Mouse (Mus musculus) stomach, postnatal 0 days (tissue): ENCODE results near the gene Trcg1. TPM values are rescaled to one million over a fixed set of nuclear protein-coding genes. Genes with fewer than 3 reads are reported as not detected.

Experiments
- ATAC-seq: fragments of 200-750 bp; cut with Nextera tagmentation; 2 replicates; pipeline ENCODE4 v1.8.0; 2017; ENCODE audit not compliant: low FRiP score, low TSS enrichment
- DNase-seq: peaks from one replicate; pipeline ENCODE4 v3.0.0-alpha.2; 2016; ENCODE audit warnings: low spot score
- H3K27ac ChIP-seq: fragments of 300-500 bp; sonication (generic); replicated peaks from 2 replicates; pipeline ENCODE4 v1.5.1; 2014; ENCODE audit warnings: mild to moderate bottlenecking, control low read depth
- H3K27me3 ChIP-seq: fragments of 300-500 bp; sonication (generic); 2 replicates; pipeline ENCODE4 v1.6.1; 2014; ENCODE audit warnings: low read length; ENCODE audit not compliant: control insufficient read depth, insufficient read depth
- H3K36me3 ChIP-seq: fragments of 300-500 bp; sonication (generic); 2 replicates; pipeline ENCODE4 v1.6.1; 2014; ENCODE audit warnings: low read length, mixed read lengths; ENCODE audit not compliant: control insufficient read depth, insufficient read depth
- H3K4me1 ChIP-seq: fragments of 300-500 bp; sonication (generic); replicated peaks from 2 replicates; pipeline ENCODE4 v1.6.1; 2014; ENCODE audit warnings: antibody characterized with exemption; ENCODE audit not compliant: control insufficient read depth, insufficient read depth
- H3K4me2 ChIP-seq: fragments of 300-500 bp; sonication (generic); replicated peaks from 2 replicates; pipeline ENCODE4 v1.6.1; 2014; ENCODE audit warnings: low read depth, mild to moderate bottlenecking, control low read depth, moderate library complexity
- H3K4me3 ChIP-seq: fragments of 300-500 bp; sonication (generic); 2 replicates; pipeline ENCODE4 v1.5.1; 2014; ENCODE audit warnings: low read depth, low read length, control low read depth
- H3K9ac ChIP-seq: fragments of 300-500 bp; sonication (generic); 2 replicates; pipeline ENCODE4 v1.6.1; 2014; ENCODE audit warnings: mild to moderate bottlenecking, low read length, control low read depth, mixed read lengths
- H3K9me3 ChIP-seq: fragments of 300-500 bp; sonication (generic); 2 replicates; pipeline ENCODE4 v1.6.1; 2016; ENCODE audit warnings: low read length; ENCODE audit not compliant: control insufficient read depth
- CTCF ChIP-seq: IDR thresholded peaks from 2 replicates; pipeline ENCODE4 v1.5.1; 2016; ENCODE audit warnings: antibody characterized with exemption, low read depth, mild to moderate bottlenecking, moderate library complexity
- EP300 ChIP-seq: optimal IDR thresholded peaks from 2 replicates; pipeline ENCODE3; 2016; ENCODE audit warnings: antibody characterized with exemption
- WGBS: fragments of 180-500 bp; shearing (Covaris S2); extraction: QIAGEN DNeasy Blood & Tissue Kit; methylation state at CpG from one replicate; pipeline ENCODE4 v1.1.7; 2014; 5-methylcytosine and 5-hydroxymethylcytosine counted together
- polyA plus RNA-seq: library from polyadenylated mRNA; unstranded; fragments of >200 nt; fragmentation: Nextera tagmentation; extraction: Ambion mirVana; gene quantifications from 2 replicates; pipeline ENCODE4 v1.2.1, GENCODE M21; 2015

Gene Trcg1
- polyA plus RNA-seq, 1 experiment from 2014 or later, result not detected

DNA sequence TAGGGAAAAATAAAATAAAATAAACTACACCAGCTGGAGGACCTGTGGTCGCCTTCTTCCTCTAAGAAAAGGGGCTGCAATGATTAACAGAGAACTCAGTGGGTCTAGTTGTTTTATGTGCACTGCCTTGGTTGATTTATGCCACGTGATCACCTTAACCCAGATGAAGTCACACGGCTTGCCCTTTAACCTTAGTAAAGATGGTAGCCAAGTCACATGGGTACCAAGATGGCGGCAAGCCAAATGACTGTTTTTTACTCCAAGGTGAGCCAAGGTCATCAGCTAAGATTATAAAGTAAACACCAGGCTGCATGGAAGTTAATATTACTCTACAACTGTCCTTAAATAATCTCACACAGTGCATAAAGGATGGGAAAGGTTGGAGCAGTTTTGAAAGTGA, 6.6 kb upstream of the Trcg1 start:
- no peaks in the 10 kb centered on the region for H3K27me3 ChIP-seq
- DNase-seq, result no peak
- no peaks in the 10 kb centered on the region for H3K9me3 ChIP-seq
- no peaks in the 10 kb centered on the region for H3K36me3 ChIP-seq
- no peak overlapping the region for H3K4me2 ChIP-seq
- H3K4me3 ChIP-seq, result no peak overlapping the region
- no peak overlapping the region for H3K9ac ChIP-seq
- no peak for ATAC-seq
- TF ChIP-seq EP300 (no peak), CTCF (no peak)
- H3K4me1 ChIP-seq, result no peaks in the 10 kb centered on the region
- no peak overlapping the region for H3K27ac ChIP-seq
- WGBS, result 47% methylated on average over 4 of the region's 4 CpGs

DNA sequence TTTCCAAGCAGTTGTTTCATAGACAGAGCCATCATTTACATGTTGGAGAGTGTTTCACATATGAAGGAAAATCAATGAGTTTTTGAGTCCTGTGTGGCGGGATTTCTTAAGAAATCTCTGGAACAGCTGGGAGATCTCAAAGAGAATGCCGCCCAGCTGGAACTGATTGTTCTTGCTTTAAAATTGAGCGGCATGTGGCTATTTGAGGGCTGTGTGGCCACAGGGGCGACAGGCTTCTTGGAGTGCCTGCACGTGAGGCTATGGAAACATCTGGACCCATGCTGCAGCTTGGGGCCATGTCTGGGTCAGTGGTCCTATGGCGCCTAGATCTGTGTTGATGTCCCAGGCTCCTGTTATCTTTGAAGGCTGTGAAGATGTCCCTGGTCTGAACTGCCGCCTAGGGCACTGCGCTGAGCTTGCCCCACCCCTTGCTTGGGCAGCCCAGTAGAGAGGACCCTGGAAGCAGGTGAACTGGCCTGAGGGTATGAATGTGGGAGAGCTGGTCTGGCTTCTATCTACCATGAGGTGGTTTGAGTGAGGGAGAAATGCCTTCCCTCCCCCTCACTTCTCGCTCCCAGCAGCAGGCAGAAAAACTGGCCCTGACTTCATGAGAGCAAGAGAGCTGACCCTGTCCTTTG, 6.1 kb upstream of the Trcg1 start:
- no peak for TF ChIP-seq CTCF
- no peak for TF ChIP-seq EP300
- H3K27ac ChIP-seq, result no peak overlapping the region
- ATAC-seq, result no peak
- H3K9ac ChIP-seq, result no peak overlapping the region
- no peaks in the 10 kb centered on the region for H3K36me3 ChIP-seq
- H3K27me3 ChIP-seq, result no peaks in the 10 kb centered on the region
- H3K4me2 ChIP-seq, result no peak overlapping the region
- no peaks in the 10 kb centered on the region for H3K9me3 ChIP-seq
- no peak overlapping the region for H3K4me3 ChIP-seq
- no peak for DNase-seq
- no peaks in the 10 kb centered on the region for H3K4me1 ChIP-seq
- WGBS, result 59% methylated on average over 9 of the region's 9 CpGs

GRCm38 (mm10) chr9:57231536-57232255, 4.7 kb upstream of the Trcg1 start:
- H3K27me3 ChIP-seq, result no peaks in the 10 kb centered on the region
- no peak overlapping the region for H3K4me2 ChIP-seq
- DNase-seq (no peak), ATAC-seq (no peak)
- WGBS, result 64% methylated on average over 8 of the region's 8 CpGs
- H3K4me3 ChIP-seq, result no peak overlapping the region
- H3K9ac ChIP-seq, result no peak overlapping the region
- no peaks in the 10 kb centered on the region for H3K9me3 ChIP-seq
- H3K4me1 ChIP-seq, result no peaks in the 10 kb centered on the region
- TF ChIP-seq CTCF, result no peak
- no peak for TF ChIP-seq EP300
- H3K27ac ChIP-seq, result no peak overlapping the region
- no peaks in the 10 kb centered on the region for H3K36me3 ChIP-seq

GRCm38 (mm10) chr9:57232341-57232940, 3.9 kb upstream of the Trcg1 start:
- TF ChIP-seq EP300, result no peak
- no peak for TF ChIP-seq CTCF
- H3K27me3 ChIP-seq, result no peaks in the 10 kb centered on the region
- H3K4me2 ChIP-seq, result no peak overlapping the region
- no peaks in the 10 kb centered on the region for H3K36me3 ChIP-seq
- DNase-seq (no peak), ATAC-seq (no peak)
- no peak overlapping the region for H3K27ac ChIP-seq
- H3K9ac ChIP-seq, result no peak overlapping the region
- WGBS, result 79% methylated on average over 5 of the region's 5 CpGs
- H3K4me1 ChIP-seq, result no peaks in the 10 kb centered on the region
- no peak overlapping the region for H3K4me3 ChIP-seq
- H3K9me3 ChIP-seq, result no peaks in the 10 kb centered on the region

DNA sequence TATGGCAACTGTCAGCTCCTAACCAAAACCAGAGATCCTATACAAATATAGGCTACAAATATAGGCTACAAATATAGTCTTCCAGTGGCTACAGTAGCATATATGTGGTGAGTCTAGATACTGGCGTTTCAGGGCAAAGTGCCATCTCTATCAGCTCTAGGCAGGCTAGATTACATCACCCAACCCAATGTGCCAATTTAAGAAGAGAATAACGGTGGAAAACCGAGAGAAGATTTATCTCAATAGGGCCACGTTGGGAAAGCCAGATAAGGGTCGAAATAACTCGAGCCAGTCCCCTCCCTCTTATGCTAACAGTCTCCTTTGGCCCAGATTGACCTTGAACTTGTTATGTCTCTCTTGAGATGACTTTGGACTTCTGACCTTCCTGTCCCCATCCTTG, 3.2 kb upstream of the Trcg1 start:
- H3K36me3 ChIP-seq, result no peaks in the 10 kb centered on the region
- no peaks in the 10 kb centered on the region for H3K4me1 ChIP-seq
- 49% methylated on average over 6 of the region's 6 CpGs for WGBS
- no peaks in the 10 kb centered on the region for H3K9me3 ChIP-seq
- no peak for DNase-seq
- TF ChIP-seq CTCF (no peak), EP300 (no peak)
- H3K27me3 ChIP-seq, result no peaks in the 10 kb centered on the region
- ATAC-seq, result no peak
- H3K27ac ChIP-seq, result no peak overlapping the region
- no peak overlapping the region for H3K4me2 ChIP-seq
- H3K9ac ChIP-seq, result no peak overlapping the region
- no peak overlapping the region for H3K4me3 ChIP-seq

DNA sequence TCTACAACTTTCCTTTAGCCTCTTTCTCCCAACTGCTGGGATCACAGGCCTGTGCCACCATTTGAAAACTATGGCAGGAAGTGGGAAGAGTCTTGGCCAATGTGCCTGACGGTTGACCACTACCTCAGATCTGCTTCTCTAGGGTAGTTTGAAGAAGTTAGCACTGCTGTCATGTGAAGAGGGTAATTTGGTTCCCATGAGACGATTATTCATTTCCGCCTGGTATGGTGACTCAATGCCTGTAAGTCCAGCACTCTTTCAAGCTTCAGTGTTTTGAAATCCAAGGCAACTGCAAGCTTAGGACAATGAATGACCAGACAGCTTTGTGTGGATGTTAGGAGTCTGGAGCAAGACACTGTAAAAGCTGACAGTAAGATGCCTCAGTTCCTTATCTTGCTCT, 2.6 kb upstream of the Trcg1 start:
- WGBS, result 80% methylated on average over 3 of the region's 3 CpGs

More for the DNA sequence above, 2.6 kb upstream of the Trcg1 start:
- no peak overlapping the region for H3K4me2 ChIP-seq
- no peak overlapping the region for H3K27ac ChIP-seq
- H3K4me1 ChIP-seq, result no peaks in the 10 kb centered on the region
- no peaks in the 10 kb centered on the region for H3K27me3 ChIP-seq
- DNase-seq (no peak), ATAC-seq (no peak)
- no peak overlapping the region for H3K9ac ChIP-seq
- no peaks in the 10 kb centered on the region for H3K36me3 ChIP-seq
- H3K9me3 ChIP-seq, result no peaks in the 10 kb centered on the region
- H3K4me3 ChIP-seq, result no peak overlapping the region
- TF ChIP-seq CTCF (no peak), EP300 (no peak)
